Mouse (Mus musculus) spleen, embryonic (tissue): ENCODE measurements at regions not wholly inside any gene's neighbourhood (a gene's known extent, or its start where the extent isn't known, plus 50 kb on each side); places are given as distances from the start of the nearest gene placed in this dataset.
"Not testable (repeated sequence)": the region's sequence is repeated elsewhere in the genome, so short reads cannot be mapped to it uniquely, and the experiment has no call there.

ENCODE experiments used
- CTCF ChIA-PET: fragments of 350-600 bp; sonication (Branson Sonifier 250); formaldehyde crosslinking; loops from one replicate; lab custom pipeline; 2022; lab: Charles Lee

DNA sequence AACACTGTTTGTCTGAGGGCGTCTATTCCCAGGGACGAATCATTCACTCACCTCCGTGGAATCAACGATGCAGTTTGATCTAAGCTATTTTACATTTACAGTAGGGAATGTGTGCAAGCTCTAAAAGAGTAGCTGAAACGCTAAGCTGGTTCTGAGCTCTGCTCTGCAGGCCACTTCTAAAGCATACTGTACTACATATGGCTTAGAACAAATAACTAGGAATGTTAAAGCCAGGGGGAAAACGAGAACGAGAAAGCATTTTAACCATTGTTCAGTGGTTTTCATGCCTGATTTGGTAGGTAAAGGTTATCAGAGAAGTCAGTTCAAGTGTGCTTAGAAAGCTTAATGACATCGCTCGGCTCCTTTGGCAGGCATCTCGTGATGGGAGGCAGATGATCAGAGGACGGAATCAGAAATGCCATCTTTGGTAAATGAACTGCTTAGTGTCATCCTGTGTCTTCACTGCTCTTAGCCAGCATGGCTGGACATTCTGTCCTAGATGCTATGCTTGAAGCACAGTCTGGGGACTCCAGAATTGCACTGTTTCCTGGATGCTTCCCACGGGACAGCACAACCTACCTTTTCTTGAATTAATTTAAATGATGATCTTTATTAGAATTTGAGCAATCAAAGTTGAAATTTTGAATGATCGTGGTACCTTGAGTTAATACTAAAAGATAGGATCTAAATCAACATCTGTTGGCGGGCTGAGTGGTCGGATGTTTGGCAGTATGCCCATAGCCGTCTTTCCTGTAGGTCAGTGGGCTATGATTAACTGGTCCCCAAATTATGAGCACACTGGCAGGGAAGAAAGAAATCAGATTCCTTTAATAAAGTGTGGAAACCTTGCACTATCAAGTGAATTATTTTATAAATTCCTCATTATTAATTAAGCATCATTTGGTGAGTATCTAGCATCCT lies 495.2 kb downstream of the Hace1 start:
- CTCF ChIA-PET, result no interaction called here

- CTCF ChIA-PET, result no interaction called here
These were observed 510.1 kb downstream of the Hace1 start for GRCm38 (mm10) chr10:46087766-46088165.

- CTCF ChIA-PET, result no interaction called here
These were observed 523.2 kb downstream of the Hace1 start for GRCm38 (mm10) chr10:46100837-46101236.

GRCm38 (mm10) chr10:46108810-46109209 lies 531.2 kb downstream of the Hace1 start:
- CTCF ChIA-PET, result no interaction called here

DNA sequence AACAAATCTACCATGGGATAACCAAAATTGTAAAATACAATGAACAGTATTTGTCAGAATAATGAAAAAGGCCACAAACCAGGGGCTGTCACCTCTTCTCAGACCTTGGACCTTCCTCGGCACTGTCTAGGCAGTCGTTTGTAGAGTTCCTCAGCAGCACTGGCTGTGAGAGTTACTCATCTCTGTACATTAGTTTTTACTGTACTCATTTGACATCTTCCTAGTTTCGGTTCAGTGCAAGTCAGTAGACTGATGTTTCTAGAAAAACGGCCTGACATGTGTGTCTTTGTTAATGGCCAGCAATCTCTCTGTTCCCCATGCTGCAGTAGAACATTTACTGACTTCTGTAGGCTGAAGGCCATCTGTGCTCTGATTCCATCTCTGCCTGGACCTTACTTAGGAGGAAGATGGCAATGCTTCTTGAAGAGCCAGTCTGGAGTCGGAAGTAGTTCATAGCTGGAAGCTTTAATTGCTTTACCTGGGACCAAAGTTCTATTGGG lies 537.1 kb downstream of the Hace1 start:
- CTCF ChIA-PET, result no interaction called here

GRCm38 (mm10) chr10:46122409-46122808 lies 544.8 kb downstream of the Hace1 start:
- CTCF ChIA-PET, result not testable (repeated sequence)

DNA sequence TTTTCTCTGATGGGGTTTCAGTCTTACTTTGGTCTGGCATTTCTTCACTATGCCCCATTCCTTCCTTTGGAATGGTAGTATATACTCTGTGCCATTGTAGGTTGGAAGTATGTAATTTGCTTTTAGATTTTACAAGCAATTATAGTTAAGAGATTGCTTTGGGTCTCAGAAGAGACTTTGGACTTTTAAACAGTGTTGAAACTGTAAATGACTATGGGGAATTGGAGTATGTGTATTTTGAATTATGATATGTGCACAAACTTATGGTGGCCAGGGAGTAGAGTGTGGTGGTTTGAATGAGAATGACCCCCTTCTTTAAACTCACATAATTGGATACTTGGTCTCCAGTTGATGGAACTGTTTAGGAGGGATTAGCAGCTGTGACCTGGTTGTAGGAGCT lies 546.2 kb downstream of the Hace1 start:
- CTCF ChIA-PET, result no interaction called here

GRCm38 (mm10) chr10:46135120-46135748 lies 557.6 kb downstream of the Hace1 start:
- CTCF ChIA-PET, result no interaction called here

DNA sequence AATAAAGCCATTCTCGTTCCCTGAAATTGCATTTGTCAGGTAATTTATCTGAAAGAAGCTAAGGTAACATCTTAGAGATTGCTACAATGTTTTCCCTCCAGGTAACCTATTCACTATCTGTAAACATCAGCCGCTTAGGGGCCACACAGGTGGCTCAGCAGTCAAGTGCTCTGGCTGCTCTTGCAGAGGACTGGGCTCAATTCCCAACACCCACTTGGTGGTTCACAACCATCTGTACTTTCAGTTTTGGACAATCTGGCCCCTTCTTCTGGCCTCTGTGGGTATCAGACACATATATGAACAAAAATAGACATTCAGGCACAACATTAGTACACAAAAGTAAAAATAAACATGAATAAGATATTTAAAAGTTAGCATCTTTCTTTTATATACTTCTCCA lies 596.4 kb downstream of the Hace1 start:
- CTCF ChIA-PET, result no interaction called here

- CTCF ChIA-PET, result no interaction called here
These were observed 608.3 kb downstream of the Hace1 start for GRCm38 (mm10) chr10:46185763-46186458.

DNA sequence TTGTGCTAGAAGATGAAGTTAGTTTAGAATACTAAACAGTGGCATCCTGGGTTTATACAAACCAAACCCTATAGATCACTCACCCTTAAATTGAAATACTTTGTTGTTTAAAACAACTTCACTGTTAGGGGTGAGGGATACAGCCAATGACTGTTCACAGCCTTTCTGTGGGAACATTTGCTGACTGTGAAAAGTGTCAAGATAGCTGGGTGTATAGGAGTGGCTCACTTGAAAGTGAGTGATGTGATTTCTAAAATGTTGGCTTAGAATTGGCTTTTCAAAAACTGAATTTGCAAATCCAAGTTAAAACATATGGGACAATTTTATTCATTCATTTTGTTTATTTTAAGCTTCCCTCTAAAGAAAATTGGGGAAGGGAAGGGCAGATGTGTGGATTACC lies 616.5 kb downstream of the Hace1 start:
- CTCF ChIA-PET, result no interaction called here

DNA sequence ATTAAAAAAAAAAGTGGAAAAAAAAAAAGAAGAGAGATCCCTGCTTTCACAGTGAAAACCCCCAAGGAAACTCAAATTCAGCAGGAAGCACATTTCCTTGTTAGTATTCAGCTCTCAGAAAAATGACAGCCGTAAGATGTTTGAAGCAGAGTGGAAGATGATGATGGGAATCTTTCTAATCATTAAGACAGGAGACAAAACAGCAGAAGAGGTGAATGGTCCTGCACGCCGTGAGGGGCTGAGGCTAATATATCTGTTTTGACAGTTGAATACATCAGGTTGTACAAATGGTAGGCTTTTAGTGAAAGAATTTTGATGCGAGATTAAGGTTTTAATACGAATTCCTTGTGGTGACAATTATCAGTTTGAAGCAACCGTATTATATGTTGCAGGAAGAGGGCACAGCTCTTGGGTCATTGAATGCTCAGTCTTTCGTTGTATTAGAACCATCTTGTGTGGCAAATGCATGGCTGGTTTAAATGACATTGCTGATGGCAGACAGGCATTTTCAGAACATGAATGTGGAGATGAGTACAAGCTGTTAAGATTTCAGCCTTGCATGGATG lies 649.3 kb downstream of the Hace1 start:
- CTCF ChIA-PET, result no interaction called here

GRCm38 (mm10) chr10:46229608-46230007 lies 652.0 kb downstream of the Hace1 start:
- CTCF ChIA-PET, result no interaction called here

- CTCF ChIA-PET, result no interaction called here
These were observed 658.0 kb downstream of the Hace1 start for GRCm38 (mm10) chr10:46235581-46235980.

- CTCF ChIA-PET, result no interaction called here
These were observed 677.9 kb downstream of the Hace1 start for GRCm38 (mm10) chr10:46255575-46255974.

DNA sequence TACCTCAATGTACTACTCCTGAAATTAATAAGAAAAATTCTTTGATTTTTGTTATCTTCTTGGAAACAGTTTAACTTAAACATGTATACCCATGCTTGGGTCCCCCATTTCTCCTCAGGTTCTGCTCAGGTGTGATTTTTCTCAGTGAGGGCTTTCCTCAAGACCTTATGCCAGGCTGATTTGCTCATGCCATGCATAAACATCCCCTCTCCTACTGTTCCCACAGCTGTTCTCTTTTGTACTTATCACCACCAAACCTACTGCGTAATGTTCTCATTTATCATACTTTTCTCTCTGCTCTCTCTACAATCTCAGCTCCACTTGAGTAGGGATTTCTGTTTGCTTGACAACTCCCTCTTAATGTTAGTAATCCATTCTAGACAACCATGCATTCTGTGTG lies 692.1 kb downstream of the Hace1 start:
- CTCF ChIA-PET, result no interaction called here

GRCm38 (mm10) chr10:46273846-46274245 lies 696.2 kb downstream of the Hace1 start:
- CTCF ChIA-PET, result no interaction called here

DNA sequence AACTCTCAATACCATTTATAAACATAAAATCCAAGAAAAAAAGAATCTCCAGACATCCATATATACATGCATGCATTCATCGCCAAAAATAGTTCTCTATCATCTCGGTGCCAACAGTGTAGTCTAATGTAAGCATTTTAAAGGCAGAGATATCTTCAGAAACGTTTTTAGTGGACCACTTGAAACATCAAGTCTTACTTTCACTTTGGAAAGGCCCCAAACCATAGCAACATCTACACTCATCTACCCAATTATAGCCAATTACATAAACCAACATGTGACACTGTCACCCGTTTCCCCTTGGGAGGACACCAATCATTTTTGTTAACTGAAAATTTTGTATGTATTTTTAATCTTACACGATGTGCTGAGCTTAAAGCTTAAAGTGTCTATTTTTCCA lies 716.7 kb downstream of the Hace1 start:
- CTCF ChIA-PET, result no interaction called here

DNA sequence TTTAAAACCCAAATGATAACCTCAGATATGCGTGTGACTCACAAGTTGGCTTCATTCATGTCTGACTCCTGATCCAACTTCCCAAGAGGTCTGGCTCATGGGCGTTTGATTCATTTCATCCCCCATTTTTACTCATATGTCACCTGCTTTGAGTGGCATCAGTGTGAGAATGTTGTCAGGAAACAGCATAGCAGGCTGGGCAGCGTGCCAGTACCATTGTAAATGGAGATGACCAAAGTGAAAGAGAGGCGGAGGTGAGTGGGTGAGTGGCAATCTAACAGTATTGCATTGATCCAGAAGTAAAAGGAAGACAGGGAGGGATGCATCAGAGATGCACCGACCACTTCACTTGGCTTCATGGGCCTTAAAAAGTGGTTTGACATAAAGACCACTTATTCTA lies 720.7 kb downstream of the Hace1 start:
- CTCF ChIA-PET, result no interaction called here

GRCm38 (mm10) chr10:46299521-46299920 lies 721.9 kb downstream of the Hace1 start:
- CTCF ChIA-PET, result no interaction called here

GRCm38 (mm10) chr10:46320328-46321038 lies 742.9 kb downstream of the Hace1 start:
- CTCF ChIA-PET, result no interaction called here
